Mouse (Mus musculus) heart, postnatal 14 days (tissue): ENCODE data around the gene Rpl9. TPM values are rescaled to one million over a fixed set of nuclear protein-coding genes. Genes with fewer than 3 reads are reported as not detected.

Experiments
- DNase-seq, 2 experiments: peaks; one replicate each; pipeline ENCODE4 v3.0.0; 2021 to 2022
- intact Hi-C: fragments of 180-260 bp; cut with DNase I; formaldehyde crosslinking; loops from one replicate; pipeline ENCODE4 v1.15.1; 2025
- total RNA-seq, 2 experiments: library from RNA; stranded (reverse); gene quantifications; 2 replicates each; pipeline ENCODE4 v1.2.3; 2021

Rpl9 gene
- total RNA-seq, 2 experiments from 2014 or later = 580 to 665 TPM

GRCm38 (mm10) chr5:65387008-65387867 is 4.0 kb downstream of the Rpl9 start:
- DNase-seq = no peak
- intact Hi-C loops = no loop called here

- no peak for DNase-seq
- intact Hi-C loops = no loop called here
Measured at GRCm38 (mm10) chr5:65385704-65386103, 5.5 kb downstream of the Rpl9 start.

- DNase-seq = no peak
- intact Hi-C loops = no loop called here
Measured at GRCm38 (mm10) chr5:65374746-65375145, 16.5 kb downstream of the Rpl9 start.

- DNase-seq = no peak
- intact Hi-C loops = no loop called here
Measured at GRCm38 (mm10) chr5:65371551-65371950, 19.7 kb downstream of the Rpl9 start.

GRCm38 (mm10) chr5:65367837-65368236 is 23.4 kb downstream of the Rpl9 start:
- intact Hi-C loops = no loop called here
- no peak for DNase-seq

GRCm38 (mm10) chr5:65357771-65358170 is 33.5 kb downstream of the Rpl9 start:
- DNase-seq = no peak
- intact Hi-C loops = no loop called here

GRCm38 (mm10) chr5:65356851-65357250 is 34.4 kb downstream of the Rpl9 start:
- intact Hi-C loops = no loop called here
- DNase-seq = no peak

GRCm38 (mm10) chr5:65354985-65355384 is 36.3 kb downstream of the Rpl9 start:
- intact Hi-C loops = no loop called here
- DNase-seq = no peak

- intact Hi-C loops = no loop called here
- DNase-seq = no peak
Measured at GRCm38 (mm10) chr5:65354097-65354496, 37.1 kb downstream of the Rpl9 start.

- no peak for DNase-seq
- intact Hi-C loops = no loop called here
Measured at GRCm38 (mm10) chr5:65350508-65350907, 40.7 kb downstream of the Rpl9 start.

- intact Hi-C loops = no loop called here
- no peak for DNase-seq
Measured at GRCm38 (mm10) chr5:65348168-65348567, 43.1 kb downstream of the Rpl9 start, which contains the start of gene Klb. Gene Klb, plus strand, starts transcription at chr5:65348314.

- intact Hi-C loops = no loop called here
Measured at GRCm38 (mm10) chr5:65340167-65340566, 51.1 kb downstream of the Rpl9 start.

GRCm38 (mm10) chr5:65338394-65338793 is 52.9 kb downstream of the Rpl9 start:
- no peak for DNase-seq
- intact Hi-C loops = no loop called here

More at GRCm38 (mm10) chr5:65340167-65340566, 51.1 kb downstream of the Rpl9 start:
- no peak for DNase-seq

Other genes with a start within 250 kb of the Rpl9 start
- 1 to 10 TPM; 2.7 to 4.5 TPM for gene Wdr19, start 191.7 kb downstream of the Rpl9 start, total RNA-seq
- 10 to 100 TPM; 25.1 to 25.5 TPM for gene Rfc1, start 55.8 kb downstream of the Rpl9 start, total RNA-seq
- under 1 TPM; 0.12 to 0.55 TPM for gene Klb, start 43.1 kb downstream of the Rpl9 start, total RNA-seq
- gene Lias, start 53 bp upstream of the Rpl9 start, total RNA-seq = 10 to 100 TPM; 53.3 to 60.3 TPM
- gene Ugdh, start 44.5 kb upstream of the Rpl9 start, total RNA-seq = 10 to 100 TPM; 23.2 to 25.1 TPM
- gene Gm43552, start 101.4 kb upstream of the Rpl9 start, total RNA-seq = 1 to 10 TPM in 1 of 2 experiments, not detected in 1; 1.3 TPM
- 100 to 1,000 TPM in 1 of 2 experiments, 10 to 100 TPM in 1; 93.4 to 103 TPM for gene Smim14, start 145.7 kb upstream of the Rpl9 start, total RNA-seq
- 10 to 100 TPM; 62.5 to 66.3 TPM for gene Ube2k, start 145.8 kb upstream of the Rpl9 start, total RNA-seq